Mouse (Mus musculus) WW6 (cell line): ENCODE measurements around the gene Strada.
"Not testable (repeated sequence)": the region's sequence is repeated elsewhere in the genome, so short reads cannot be mapped to it uniquely, and the experiment has no call there.

Source experiments
- DNase-seq: peaks from one replicate; pipeline ENCODE4 v3.0.0-alpha.2; 2013; ENCODE audit warnings: low read depth, low spot score

Strada gene

DNA sequence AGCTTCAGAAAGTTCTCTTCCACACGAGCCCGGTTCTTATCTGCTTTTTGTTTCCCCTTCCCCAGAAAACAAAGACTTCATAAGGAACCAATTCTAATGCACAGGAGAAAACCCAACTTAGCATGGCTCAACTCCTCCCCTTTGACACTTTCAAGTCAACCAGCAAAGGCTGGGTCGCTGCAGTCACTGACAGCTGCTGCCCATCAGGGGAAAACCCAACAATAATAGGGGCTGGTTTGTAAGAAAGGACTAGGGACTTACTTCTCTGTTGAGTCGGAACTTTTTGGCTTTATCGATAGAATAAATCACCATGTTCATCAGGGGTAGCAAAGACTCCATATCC is at the start of gene Strada:
Gene Strada (minus strand): TSS at position 46 of the 343 bp plus-strand sequence.
- DNase-seq, result no peak

DNA sequence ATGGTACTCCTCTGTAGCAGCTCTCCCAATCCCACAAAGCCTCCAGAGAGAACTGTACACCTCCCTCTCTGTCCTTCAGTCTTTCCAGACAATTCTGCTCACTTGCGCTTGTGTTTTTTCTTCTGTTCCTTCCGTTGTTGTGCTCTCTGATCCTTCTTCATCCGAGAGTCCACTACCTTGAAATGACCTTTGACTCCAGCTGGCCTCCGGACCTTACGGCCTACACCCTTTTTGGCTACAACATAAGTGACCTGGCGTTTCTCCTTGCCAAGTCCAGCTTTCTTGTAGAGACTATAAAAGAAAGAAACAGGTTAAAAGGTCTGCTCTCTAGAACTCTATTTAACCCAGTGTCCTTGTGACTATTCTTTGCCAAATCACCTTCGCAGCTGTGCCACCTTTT is 47.4 kb upstream of the Strada start:
- no peak for DNase-seq

DNA sequence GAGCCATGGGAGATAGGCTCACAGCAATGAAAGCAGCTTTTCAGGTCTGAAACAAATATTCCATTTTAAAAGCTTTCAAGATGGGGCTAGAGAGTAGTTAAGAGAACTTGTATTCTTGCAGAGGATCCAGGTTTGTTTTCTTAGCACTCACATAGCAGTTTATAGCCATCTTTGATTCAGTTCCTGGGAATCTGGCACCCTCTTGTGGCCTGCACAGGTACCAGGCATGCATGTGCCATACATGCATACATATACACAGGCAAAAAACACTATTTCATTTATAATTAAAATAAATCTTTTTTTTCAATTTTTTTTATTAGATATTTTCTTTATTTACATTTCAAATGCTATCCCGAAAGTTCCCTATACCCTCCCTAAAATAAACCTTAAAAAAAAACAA is 44.9 kb upstream of the Strada start:
- peak; percentile 31 for DNase-seq

DNA sequence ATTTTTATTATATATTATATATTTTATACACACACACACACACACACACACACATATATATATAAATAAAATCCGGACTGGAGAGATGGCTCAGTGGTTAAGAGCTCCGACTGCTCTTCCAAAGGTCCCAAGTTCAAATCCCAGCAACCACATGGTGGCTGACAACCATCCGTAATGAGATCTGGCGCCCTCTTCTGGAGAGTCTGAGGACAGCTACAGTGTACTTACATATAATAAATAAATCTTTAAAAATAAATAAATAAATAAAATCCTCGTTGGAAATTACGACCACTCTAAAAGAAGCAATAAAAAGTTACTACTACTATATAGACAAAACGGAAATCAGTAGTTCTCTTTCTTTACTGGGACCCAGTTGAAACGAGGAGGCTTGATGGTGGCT is 32.0 kb upstream of the Strada start:
- not testable (repeated sequence) for DNase-seq

- no peak for DNase-seq
Measured at GRCm38 (mm10) chr11:106220603-106221002, 18.6 kb upstream of the Strada start.

DNA sequence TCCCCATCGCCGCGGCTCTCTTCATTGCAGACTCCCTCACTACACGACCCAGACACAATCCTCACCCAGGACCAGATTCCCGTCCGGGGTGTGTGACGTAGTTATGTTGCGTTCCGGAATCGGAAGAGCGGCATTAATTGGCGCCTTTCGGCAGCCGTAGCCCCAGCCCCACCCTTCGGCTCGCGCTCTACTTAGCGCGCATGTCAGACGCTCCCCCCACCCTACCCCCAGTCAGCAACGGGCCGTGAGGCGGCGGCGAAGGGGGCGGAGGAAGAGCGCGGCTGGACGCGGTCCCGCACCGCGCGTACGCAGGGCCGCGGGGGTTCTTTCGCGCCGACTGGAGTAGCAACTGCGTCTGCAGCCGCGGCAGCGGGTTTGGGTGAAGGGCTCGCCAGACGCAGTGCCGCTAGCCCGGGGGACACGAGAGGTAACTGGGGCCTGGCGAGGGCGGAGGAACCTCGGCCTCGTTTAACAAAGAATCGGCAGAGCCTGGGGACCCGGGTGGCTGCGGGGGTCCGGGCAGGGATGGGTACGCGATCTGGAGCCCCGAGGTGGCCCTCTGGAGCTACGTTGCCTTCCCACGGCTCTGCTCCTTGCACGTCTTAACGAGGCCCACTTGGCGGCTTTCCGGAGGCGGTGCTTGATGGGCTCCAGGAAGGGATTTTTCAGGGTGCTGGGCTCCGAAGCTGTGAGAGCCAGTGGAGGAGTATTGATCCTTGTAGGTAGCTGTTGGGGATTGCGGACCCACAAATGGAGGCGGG is 14.9 kb upstream of the Strada start, which contains the start of gene Ddx42:
Gene Ddx42 (plus strand): TSS at position 197 of the 761 bp plus-strand sequence.
- DNase-seq, result peak; percentile 93

DNA sequence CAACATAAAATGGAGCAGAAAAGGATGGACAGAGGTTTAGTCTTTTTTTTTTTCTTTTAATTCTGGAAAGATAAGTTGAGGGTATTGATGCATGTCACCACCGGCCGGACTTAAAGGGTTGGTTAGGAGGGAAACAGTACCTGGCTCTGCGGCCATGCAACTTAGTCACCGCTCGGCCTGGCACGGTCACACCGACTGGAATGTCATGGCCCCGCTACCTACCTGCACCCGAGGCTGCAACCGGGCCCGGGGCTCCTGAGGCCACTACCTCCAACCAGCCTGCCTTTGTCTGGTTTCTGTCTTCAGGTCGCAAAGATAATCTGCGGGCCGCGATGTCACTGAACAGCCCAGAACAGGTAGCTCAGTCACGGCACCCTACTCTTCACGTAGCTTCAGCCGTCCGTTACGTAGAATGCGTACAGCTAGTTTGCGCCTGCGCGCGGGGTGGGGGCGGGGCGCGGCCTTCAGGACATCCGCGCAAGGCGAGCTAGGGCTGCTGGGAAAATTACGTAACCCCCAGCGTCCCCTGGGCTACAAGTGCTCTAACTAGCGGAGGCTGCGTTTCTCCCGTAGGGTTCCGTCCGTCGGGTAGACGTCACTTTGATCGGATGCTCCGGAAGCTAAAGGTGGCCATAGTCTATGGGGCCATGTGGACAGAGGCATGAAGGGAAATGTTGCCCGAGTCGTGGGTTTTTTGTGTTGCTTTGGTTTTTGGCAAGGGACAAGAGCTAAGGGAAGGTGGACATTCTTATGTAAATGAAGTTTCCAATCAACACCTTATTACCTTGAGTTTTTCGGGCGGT is 14.2 kb upstream of the Strada start, which contains the start of gene Ccdc47:
Gene Ccdc47 (minus strand): TSS at position 418 of the 803 bp plus-strand sequence.
- DNase-seq, result peak; percentile 98

DNA sequence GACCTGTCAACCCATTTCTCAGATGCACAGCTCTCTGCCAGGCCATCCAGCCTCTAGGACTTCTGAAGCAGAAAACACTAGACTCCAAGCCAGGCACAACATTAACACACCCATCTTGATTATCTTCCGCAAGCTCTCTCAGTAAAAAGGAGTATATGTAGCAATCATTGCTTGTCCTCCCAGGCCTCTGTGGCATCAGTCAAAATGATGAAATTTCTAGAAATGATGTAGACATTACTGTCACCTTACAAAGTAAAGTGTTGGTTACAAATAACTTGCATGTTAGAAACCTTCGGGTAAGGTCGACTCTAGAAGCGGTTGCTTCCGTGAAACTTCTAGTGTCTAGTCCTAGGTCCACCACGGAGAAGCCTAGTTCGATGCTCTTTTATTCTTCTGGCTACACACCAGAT is 13.5 kb upstream of the Strada start:
- no peak for DNase-seq

DNA sequence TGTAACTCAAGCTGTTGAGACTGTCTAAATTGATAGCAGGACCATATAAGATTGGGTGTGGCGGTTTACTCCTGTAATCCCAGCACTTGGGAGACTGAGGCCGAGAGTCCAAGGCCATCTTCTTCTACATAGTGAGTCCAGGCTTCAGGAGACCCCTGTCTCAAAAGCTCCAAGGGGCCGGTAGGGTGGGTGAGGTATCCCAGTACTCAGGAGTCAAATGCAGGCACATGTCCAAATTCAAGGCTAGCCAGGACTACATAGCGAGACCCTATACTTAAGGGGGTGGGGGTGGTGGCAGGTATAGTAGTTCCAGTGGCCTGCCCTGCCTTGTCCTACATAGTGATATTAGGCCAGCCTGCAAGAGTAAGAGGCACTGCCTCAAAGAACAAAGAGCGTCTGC is 12.9 kb upstream of the Strada start:
- DNase-seq, result no peak

GRCm38 (mm10) chr11:106212771-106213170 is 10.8 kb upstream of the Strada start:
- DNase-seq, result no peak

GRCm38 (mm10) chr11:106201337-106202122 is 438 bp downstream of the Strada start:
- DNase-seq, result no peak

DNA sequence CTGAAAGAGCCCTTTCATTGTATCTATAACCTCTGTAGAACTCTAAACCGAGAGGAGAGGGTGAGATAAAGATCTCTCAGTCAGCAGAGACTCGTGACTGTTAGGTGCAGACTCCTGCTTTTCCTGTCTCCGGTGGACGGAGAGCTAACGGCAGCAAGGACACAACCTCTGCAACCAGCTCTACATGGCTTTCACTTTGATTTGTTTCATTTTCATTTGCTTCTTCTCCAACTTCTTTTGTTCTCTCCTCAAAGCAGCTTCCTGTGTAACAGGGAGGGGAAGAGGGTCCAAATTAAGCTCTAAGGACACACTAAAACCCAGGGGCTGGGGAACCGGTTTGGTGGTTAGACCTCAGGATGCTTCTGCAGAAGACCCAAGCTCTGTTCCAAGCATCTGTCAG is 1.2 kb downstream of the Strada start:
- no peak for DNase-seq

DNA sequence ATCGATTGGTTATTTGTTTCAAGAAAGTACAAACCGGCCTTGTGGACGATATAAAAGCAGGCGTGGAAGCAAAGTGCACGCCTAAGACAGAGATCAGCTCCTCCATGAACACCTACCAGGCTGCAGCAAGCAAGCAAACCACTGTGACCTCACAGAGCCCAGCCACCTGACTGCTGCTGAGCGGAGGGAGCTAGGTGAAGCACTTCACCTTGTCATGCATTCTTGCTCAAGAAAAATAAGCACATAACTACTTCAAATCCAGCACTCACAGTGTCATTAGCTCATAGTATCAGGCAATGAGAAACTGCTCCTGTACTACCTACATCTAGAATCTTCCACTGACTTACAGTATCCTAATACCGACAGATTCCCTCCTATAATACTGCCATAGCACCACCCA is 2.0 kb downstream of the Strada start:
- DNase-seq, result not testable (repeated sequence)

GRCm38 (mm10) chr11:106198277-106198676 is 3.7 kb downstream of the Strada start:
- no peak for DNase-seq

- DNase-seq, result no peak
Measured at GRCm38 (mm10) chr11:106195341-106195740, 6.6 kb downstream of the Strada start.

GRCm38 (mm10) chr11:106194891-106195290 is 7.1 kb downstream of the Strada start:
- DNase-seq, result no peak

- no peak for DNase-seq
Measured at GRCm38 (mm10) chr11:106194155-106194541, 7.8 kb downstream of the Strada start.

DNA sequence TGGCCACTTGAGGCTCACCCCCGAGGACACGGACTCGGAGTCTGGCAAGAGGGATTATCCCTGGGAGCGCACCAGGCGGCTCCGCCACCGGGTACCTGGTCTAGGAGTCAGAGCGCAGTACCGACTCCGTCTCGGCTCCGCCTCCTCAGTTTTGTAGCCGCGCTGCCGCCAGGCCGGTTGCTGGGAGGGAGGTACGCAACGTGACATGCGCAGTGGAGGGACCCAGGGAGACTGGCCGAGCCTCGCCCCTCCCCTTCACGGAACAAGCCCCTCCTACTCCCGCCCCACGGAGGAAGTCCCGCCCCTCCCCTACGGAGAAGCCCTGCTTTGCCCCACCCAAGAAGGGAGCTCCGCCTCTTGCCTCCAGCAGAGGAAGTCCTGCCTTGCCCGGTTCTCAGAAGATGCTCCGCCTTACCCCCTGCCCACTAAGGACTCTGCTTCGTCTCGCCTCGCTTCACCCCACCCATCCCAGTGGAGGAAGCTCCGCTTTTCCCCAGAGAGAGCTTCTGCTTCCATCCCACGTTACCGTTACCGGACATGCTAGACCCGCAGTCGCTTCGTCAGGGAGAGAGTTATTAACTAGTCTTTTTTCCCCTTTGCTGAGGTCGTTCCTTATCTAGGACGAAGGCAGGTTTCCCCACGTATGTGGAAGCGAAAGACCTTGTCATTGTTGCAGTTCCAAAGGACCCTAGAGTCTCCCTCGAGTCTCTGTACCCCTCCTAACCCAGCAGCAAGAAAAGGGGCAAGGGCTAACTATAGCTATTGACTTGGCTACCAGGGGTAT is 8.4 kb downstream of the Strada start:
- DNase-seq, result peak; percentile 99

DNA sequence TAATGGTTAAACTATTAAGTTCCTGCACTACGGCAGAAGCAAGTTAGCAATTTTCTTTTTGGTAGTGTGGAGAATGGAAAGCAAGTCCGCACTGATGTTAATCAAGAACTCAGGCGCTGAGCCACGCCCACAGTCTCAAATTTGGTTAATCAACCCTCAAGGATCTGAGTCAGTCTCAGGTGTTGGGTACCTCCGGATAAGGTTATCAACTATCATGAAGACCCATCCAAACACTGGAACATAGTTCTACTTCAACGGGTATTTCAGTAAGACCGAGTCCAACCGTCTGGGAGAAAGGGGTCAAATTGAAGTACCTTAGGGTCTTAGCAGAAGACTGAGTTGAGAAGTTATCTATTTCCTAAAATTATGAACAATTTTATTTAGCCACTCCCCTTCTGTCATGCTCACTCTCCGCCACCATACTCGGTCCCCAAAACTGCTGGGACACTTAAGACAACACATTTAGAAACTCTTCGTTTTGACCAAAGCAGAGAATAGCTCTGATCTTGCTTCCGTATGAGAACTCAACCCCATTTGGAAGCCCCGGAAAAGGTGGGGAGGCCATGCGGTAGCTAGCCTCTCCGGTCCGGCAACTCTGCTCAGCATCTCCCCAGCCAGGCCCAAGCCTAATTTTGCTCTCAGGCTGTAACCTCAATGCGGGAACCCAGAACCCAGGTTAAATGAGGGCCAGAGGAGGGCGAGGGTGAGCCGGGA is 9.2 kb downstream of the Strada start:
- DNase-seq, result no peak

DNA sequence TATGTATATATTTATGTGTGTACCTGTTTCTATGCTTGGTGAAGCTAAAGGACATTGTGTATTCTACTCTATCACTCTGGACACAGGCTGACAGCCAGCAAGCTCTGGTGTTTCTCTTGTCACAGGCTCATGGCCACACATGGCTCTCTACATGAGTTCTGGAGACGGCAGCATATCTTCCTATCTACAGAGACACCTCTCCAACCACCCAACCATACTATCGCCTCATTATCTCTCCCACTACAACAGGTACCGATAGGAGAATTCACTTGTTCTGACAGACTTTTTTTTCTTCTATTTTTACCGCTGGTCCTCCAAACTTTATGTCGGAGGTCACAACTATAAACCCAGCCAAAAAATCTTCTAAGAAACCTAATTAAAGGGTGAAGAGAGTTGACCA is 9.7 kb downstream of the Strada start:
- no peak for DNase-seq

GRCm38 (mm10) chr11:106191716-106192115 is 10.3 kb downstream of the Strada start:
- DNase-seq, result no peak
